Mouse (Mus musculus) lung, embryonic 15.5 days (tissue): ENCODE results near the gene Ifnar1. TPM values are rescaled to one million over a fixed set of nuclear protein-coding genes. Genes with fewer than 3 reads are reported as not detected.

Experiments used
- ATAC-seq: fragments of 200-750 bp; cut with Nextera tagmentation; 2 replicates; pipeline ENCODE4 v1.8.0; 2017; ENCODE audit warnings: moderate number of reproducible peaks, borderline replicate concordance; ENCODE audit not compliant: low FRiP score, low TSS enrichment; ENCODE audit errors: extremely low read depth
- H3K27ac ChIP-seq: fragments of 300-500 bp; sonication (generic); 2 replicates; pipeline ENCODE4 v1.5.1; 2015; ENCODE audit warnings: moderate library complexity, mild to moderate bottlenecking, inconsistent platforms
- H3K27me3 ChIP-seq: fragments of 300-500 bp; sonication (generic); 2 replicates; pipeline ENCODE4 v1.6.1; 2015; ENCODE audit warnings: inconsistent platforms
- H3K36me3 ChIP-seq: fragments of 300-500 bp; sonication (generic); 2 replicates; pipeline ENCODE4 v1.6.1; 2015; ENCODE audit warnings: inconsistent platforms
- H3K4me1 ChIP-seq: fragments of 300-500 bp; sonication (generic); 2 replicates; pipeline ENCODE4 v1.6.1; 2015; ENCODE audit warnings: inconsistent platforms
- H3K4me2 ChIP-seq: fragments of 300-500 bp; sonication (generic); 2 replicates; pipeline ENCODE4 v1.6.1; 2015; ENCODE audit warnings: inconsistent platforms, mild to moderate bottlenecking, moderate library complexity
- H3K4me3 ChIP-seq: fragments of 300-500 bp; sonication (generic); 2 replicates; pipeline ENCODE4 v1.5.1; 2015; ENCODE audit warnings: mild to moderate bottlenecking, inconsistent platforms
- H3K9ac ChIP-seq: fragments of 300-500 bp; sonication (generic); 2 replicates; pipeline ENCODE4 v1.6.1; 2015; ENCODE audit warnings: inconsistent platforms
- H3K9me3 ChIP-seq: fragments of 300-500 bp; sonication (generic); 2 replicates; pipeline ENCODE4 v1.6.1; 2016; ENCODE audit warnings: inconsistent platforms
- WGBS: fragments of 180-500 bp; shearing (Covaris S2); methylation state at CpG from one replicate; pipeline ENCODE4 v1.1.7; 2015; 5-methylcytosine and 5-hydroxymethylcytosine counted together
- polyA plus RNA-seq: library from polyadenylated mRNA; unstranded; fragments of >200 nt; fragmentation: Nextera tagmentation; extraction: Ambion mirVana; gene quantifications from 2 replicates; pipeline ENCODE4 v1.2.1, GENCODE M21; 2015

Gene Ifnar1
- polyA plus RNA-seq, 1 experiment from 2014 or later, result 68.0 TPM

- Histone ChIP-seq H3K27ac (no peak overlapping the region), H3K9me3 (no peaks in the 10 kb centered on the region), H3K36me3 (no peaks in the 10 kb centered on the region), H3K9ac (no peak overlapping the region), H3K27me3 (no peaks in the 10 kb centered on the region), H3K4me1 (peaks cover 22% of the 10 kb centered on the region), H3K4me3 (no peak overlapping the region), H3K4me2 (no peak overlapping the region)
- WGBS, result 77% methylated on average over 7 of the region's 7 CpGs
- no peak for ATAC-seq
Measured at GRCm38 (mm10) chr16:91448895-91449294, 36.1 kb upstream of the Ifnar1 start.

GRCm38 (mm10) chr16:91450137-91451064 lies 34.6 kb upstream of the Ifnar1 start:
- no peaks in the 10 kb centered on the region for H3K36me3 ChIP-seq
- H3K27ac ChIP-seq, result peak overlapping the region; percentile 65

GRCm38 (mm10) chr16:91451949-91452348 lies 33.1 kb upstream of the Ifnar1 start:
- Histone ChIP-seq H3K9me3 (no peaks in the 10 kb centered on the region), H3K4me3 (no peak overlapping the region), H3K4me1 (peaks cover 21% of the 10 kb centered on the region), H3K4me2 (no peak overlapping the region), H3K36me3 (no peaks in the 10 kb centered on the region), H3K27ac (peak overlapping the region; percentile 59), H3K27me3 (no peaks in the 10 kb centered on the region), H3K9ac (no peak overlapping the region)
- no peak for ATAC-seq
- 59% methylated on average over 2 of the region's 2 CpGs for WGBS

More at GRCm38 (mm10) chr16:91450137-91451064, 34.6 kb upstream of the Ifnar1 start:
- Histone ChIP-seq H3K9me3 (no peaks in the 10 kb centered on the region), H3K9ac (no peak overlapping the region), H3K4me3 (no peak overlapping the region), H3K4me2 (no peak overlapping the region), H3K27me3 (no peaks in the 10 kb centered on the region), H3K4me1 (peaks cover 22% of the 10 kb centered on the region)
- 69% methylated on average over 12 of the region's 12 CpGs for WGBS
- no peak for ATAC-seq

GRCm38 (mm10) chr16:91452363-91452896 lies 32.6 kb upstream of the Ifnar1 start:
- Histone ChIP-seq H3K27ac (peak overlapping the region; percentile 59), H3K4me3 (no peak overlapping the region), H3K36me3 (no peaks in the 10 kb centered on the region), H3K9ac (no peak overlapping the region), H3K9me3 (no peaks in the 10 kb centered on the region), H3K4me2 (no peak overlapping the region), H3K27me3 (no peaks in the 10 kb centered on the region), H3K4me1 (peaks cover 16% of the 10 kb centered on the region)
- 15% methylated on average over 6 of the region's 6 CpGs for WGBS
- ATAC-seq, result peak; percentile 35; the same call in 1 of the 2 replicates

GRCm38 (mm10) chr16:91455868-91456267 lies 29.2 kb upstream of the Ifnar1 start:
- Histone ChIP-seq H3K9ac (no peak overlapping the region), H3K36me3 (no peaks in the 10 kb centered on the region), H3K4me1 (peaks cover 14% of the 10 kb centered on the region), H3K4me2 (no peak overlapping the region), H3K27ac (no peak overlapping the region), H3K4me3 (no peak overlapping the region), H3K9me3 (no peaks in the 10 kb centered on the region), H3K27me3 (no peaks in the 10 kb centered on the region)
- WGBS, result 79% methylated on average over 4 of the region's 4 CpGs
- no peak for ATAC-seq

GRCm38 (mm10) chr16:91458301-91458746 lies 26.7 kb upstream of the Ifnar1 start:
- WGBS, result 53% methylated on average over 21 of the region's 21 CpGs
- Histone ChIP-seq H3K27ac (no peak overlapping the region), H3K36me3 (no peaks in the 10 kb centered on the region), H3K27me3 (no peaks in the 10 kb centered on the region), H3K9ac (no peak overlapping the region), H3K4me2 (no peak overlapping the region), H3K9me3 (no peaks in the 10 kb centered on the region), H3K4me1 (no peaks in the 10 kb centered on the region), H3K4me3 (no peak overlapping the region)
- no peak for ATAC-seq

GRCm38 (mm10) chr16:91458976-91459375 lies 26.1 kb upstream of the Ifnar1 start:
- Histone ChIP-seq H3K4me2 (no peak overlapping the region), H3K27me3 (no peaks in the 10 kb centered on the region), H3K9ac (no peak overlapping the region), H3K27ac (no peak overlapping the region), H3K4me1 (no peaks in the 10 kb centered on the region), H3K9me3 (no peaks in the 10 kb centered on the region), H3K36me3 (no peaks in the 10 kb centered on the region), H3K4me3 (no peak overlapping the region)
- ATAC-seq, result no peak
- 66% methylated on average over 5 of the region's 5 CpGs for WGBS

- H3K4me2 ChIP-seq, result no peak overlapping the region
- H3K9me3 ChIP-seq, result no peaks in the 10 kb centered on the region
- H3K9ac ChIP-seq, result no peak overlapping the region
- WGBS, result 83% methylated on average over 3 of the region's 3 CpGs
- no peaks in the 10 kb centered on the region for H3K36me3 ChIP-seq
- ATAC-seq, result no peak
- no peaks in the 10 kb centered on the region for H3K4me1 ChIP-seq
- H3K27ac ChIP-seq, result no peak overlapping the region
- no peaks in the 10 kb centered on the region for H3K27me3 ChIP-seq
- H3K4me3 ChIP-seq, result no peak overlapping the region
Measured at GRCm38 (mm10) chr16:91459396-91459795, 25.6 kb upstream of the Ifnar1 start.

GRCm38 (mm10) chr16:91459841-91460370 lies 25.1 kb upstream of the Ifnar1 start:
- H3K36me3 ChIP-seq, result no peaks in the 10 kb centered on the region
- ATAC-seq, result no peak
- no peaks in the 10 kb centered on the region for H3K9me3 ChIP-seq
- no peaks in the 10 kb centered on the region for H3K4me1 ChIP-seq
- no peaks in the 10 kb centered on the region for H3K27me3 ChIP-seq
- H3K9ac ChIP-seq, result no peak overlapping the region
- no peak overlapping the region for H3K4me2 ChIP-seq
- H3K27ac ChIP-seq, result no peak overlapping the region
- no peak overlapping the region for H3K4me3 ChIP-seq
- WGBS, result 67% methylated on average over 11 of the region's 11 CpGs

- 55% methylated on average over 11 of the region's 11 CpGs for WGBS
- Histone ChIP-seq H3K4me3 (no peak overlapping the region), H3K27ac (peak overlapping the region; percentile 46), H3K27me3 (no peaks in the 10 kb centered on the region), H3K9me3 (no peaks in the 10 kb centered on the region), H3K9ac (no peak overlapping the region), H3K4me1 (peaks cover 11% of the 10 kb centered on the region), H3K36me3 (no peaks in the 10 kb centered on the region), H3K4me2 (no peak overlapping the region)
- ATAC-seq, result no peak
Measured at GRCm38 (mm10) chr16:91461066-91461638, 23.9 kb upstream of the Ifnar1 start.

- no peak overlapping the region for H3K9ac ChIP-seq
- no peaks in the 10 kb centered on the region for H3K27me3 ChIP-seq
- H3K27ac ChIP-seq, result peak overlapping the region; percentile 80
- H3K4me2 ChIP-seq, result no peak overlapping the region
- ATAC-seq, result no peak
- no peaks in the 10 kb centered on the region for H3K9me3 ChIP-seq
- H3K4me3 ChIP-seq, result no peak overlapping the region
- peaks cover 16% of the 10 kb centered on the region for H3K4me1 ChIP-seq
- H3K36me3 ChIP-seq, result no peaks in the 10 kb centered on the region
- WGBS, result 50% methylated on average over 9 of the region's 9 CpGs
Measured at GRCm38 (mm10) chr16:91461773-91462181, 23.3 kb upstream of the Ifnar1 start.

- Histone ChIP-seq H3K4me1 (peaks cover 16% of the 10 kb centered on the region), H3K27me3 (no peaks in the 10 kb centered on the region), H3K27ac (0 out of 2 replicates have a peak overlapping the region, but pooled peaks have one; percentile 8), H3K4me3 (no peak overlapping the region), H3K4me2 (no peak overlapping the region), H3K36me3 (no peaks in the 10 kb centered on the region), H3K9ac (no peak overlapping the region), H3K9me3 (no peaks in the 10 kb centered on the region)
- ATAC-seq, result no peak
- 71% methylated on average over 3 of the region's 3 CpGs for WGBS
Measured at GRCm38 (mm10) chr16:91462644-91463043, 22.4 kb upstream of the Ifnar1 start.
